Mouse (Mus musculus): ENCODE measurements at regions not wholly inside any gene's neighbourhood (a gene's known extent, or its start where the extent isn't known, plus 50 kb on each side); places are given as distances from the start of the nearest gene placed in this dataset.

DNA sequence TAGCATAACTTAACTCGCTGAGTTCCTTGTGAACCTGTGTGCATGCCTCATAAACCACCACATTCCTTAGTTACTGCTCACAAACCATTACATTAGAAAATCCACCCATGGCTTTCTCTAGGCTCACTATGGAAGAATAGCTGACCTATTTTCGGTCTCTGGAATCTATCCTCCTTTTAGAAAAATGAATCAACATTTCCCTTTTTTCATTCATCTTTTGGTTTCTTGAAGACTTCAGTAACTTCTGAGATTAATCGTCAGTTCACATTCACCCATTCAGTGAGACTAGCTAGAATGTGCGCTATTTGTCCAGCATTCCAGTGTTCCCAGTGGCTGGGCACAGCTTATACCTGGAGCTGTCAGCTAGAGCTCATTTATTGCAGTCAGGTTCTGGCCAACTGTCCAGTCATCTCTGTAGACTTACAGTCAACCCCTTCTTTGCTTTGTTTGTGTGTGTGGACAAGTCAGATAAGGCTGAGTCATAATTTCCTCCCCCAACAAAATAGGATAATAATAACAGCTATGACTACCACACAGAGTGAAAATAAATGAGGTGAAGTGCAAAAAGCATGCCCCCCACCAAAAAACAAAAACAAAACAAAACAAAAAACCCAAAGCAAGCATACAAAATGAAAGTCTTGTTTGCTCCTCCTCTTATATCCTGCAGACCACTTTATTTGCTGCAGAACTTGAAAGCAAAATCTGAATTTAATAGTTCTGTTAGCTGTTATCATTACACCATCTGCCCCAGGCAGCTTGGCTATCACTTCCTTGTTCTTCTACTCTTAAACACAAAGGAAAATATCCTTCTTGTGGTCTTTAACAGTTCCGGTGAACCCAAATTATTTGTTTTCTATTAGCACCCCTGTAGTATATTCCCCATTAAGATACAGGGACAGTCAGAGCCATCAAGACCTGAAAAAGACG, 173.0 kb upstream of the Cited2 start:
- DNase-seq (ENCODE audit: low read depth, low spot score), result no peak

DNA sequence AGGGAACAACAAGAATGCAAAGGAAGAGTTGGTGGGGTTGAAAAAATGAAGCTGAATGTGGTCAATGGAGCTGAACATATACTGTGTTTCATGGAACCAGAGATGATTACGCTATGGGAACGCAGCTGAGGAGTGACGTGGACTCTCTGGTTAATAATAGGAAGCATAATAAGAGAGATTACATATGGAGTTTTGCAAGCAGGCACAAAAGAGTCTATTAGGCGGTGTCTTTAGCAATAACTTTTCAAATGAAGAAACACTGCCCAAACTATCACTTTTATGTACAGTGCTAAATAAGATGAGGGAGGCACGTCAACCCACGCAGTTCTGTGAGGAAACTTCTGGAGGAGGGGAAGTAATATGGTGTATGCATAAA, 172.4 kb upstream of the Cited2 start:
- DNase-seq (ENCODE audit: low read depth, low spot score), result no peak

DNA sequence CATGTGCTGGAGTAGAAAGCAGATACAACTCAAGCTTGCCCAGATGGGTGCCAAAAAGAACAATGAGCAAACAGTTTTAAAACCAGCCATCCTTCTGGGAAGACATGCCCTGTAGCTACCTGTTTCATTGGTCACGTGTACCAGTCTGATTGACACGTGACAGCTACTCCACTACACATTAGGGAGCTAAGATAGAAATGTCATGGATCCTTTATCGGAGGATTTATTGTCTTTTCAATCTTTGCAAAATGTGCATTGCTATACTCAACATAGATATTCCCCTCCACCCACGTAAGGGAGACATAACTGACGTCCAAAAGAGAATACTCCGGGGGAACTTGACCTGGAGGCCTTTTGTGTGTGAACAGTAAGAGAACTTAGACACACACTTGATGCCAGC, 171.1 kb upstream of the Cited2 start:
- no peak for DNase-seq (ENCODE audit: low read depth, low spot score)

DNA sequence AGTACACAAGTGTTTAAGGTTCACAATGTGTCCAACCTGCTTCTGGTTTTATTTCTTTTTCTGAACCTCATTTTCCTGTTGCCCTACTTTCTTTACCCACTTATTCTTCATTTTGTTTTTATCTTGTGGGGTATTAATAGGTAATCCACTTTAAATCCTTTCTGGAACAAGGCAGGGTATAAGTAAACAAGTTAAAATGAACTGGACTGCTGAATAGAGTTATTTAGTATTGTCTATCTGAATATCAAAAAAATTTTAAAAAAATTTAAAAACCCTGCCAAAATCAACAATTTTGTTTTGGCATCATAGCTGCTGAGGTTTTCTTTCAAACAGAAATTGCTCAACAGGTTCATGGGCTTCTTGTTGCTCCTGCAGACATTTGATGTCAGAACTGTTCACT, 170.7 kb upstream of the Cited2 start:
- DNase-seq (ENCODE audit: low read depth, low spot score), result no peak

DNA sequence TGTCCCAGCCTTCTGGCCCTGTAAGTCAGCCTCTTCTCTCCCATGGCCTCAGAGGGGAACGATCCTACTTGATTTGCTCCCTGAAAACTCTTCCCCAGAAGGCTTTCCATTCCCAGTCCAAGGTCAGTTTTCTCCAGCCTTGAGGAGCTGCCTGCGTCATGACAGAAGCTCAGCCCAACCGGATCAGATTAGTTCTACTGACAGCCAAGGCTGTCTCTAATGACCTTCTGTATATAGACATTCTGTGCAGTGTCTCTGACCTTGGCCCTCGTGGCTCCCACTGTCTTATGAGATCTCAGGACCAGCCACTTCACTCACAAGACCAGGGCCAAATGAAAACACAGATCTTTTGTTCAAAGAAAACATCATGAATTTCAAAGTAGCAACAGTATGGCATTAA, 166.6 kb upstream of the Cited2 start:
- no peak for DNase-seq (ENCODE audit: low read depth, low spot score)

DNA sequence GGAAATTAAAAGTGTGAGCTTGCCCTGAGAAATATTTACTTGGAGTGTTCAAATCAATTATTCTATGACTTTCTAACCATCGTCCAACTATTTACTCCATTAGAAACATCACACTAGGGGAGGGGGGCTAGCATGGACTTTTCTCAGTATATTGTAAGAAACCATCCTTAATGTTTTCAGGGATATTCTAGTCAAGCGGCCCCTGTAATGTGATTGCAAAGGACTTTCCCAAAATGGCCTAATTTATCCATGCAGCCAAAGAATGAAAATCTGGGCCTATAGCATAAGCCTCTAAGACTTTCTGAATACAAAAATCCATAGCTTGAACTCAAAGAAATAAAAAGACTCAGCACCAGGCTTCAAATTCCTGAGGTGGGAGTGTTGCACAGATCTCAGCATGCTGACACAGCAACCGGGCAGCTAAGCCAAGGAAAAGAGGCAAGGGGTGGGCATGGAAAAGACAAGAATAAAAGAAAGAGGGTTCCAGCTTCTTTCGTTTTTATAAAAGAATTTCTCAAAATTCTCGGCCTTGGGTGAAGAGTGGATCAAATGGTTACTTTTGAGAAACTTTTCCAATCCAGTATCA, 163.6 kb upstream of the Cited2 start:
- no peak for DNase-seq (ENCODE audit: low read depth, low spot score)

DNA sequence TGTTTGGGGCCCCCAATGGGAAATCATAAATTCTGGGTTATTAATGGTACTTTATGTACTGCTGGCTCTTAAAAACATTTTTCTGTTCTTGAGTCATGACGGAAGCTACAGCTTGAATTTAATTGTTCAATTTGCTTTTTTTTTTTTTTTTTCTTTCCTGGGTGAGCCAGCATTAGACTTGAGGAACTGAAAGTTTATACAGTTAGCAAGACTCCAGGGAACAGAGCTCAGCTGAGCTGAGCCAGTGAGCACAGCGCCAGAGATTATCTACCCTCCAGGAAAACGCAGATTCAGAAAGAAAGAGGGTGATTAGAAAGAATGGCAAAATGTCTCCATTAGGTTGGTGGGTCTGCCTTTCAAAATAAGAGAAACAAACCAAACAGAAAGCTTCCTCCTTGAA, 163.0 kb upstream of the Cited2 start:
- DNase-seq (ENCODE audit: low read depth, low spot score), result no peak

DNA sequence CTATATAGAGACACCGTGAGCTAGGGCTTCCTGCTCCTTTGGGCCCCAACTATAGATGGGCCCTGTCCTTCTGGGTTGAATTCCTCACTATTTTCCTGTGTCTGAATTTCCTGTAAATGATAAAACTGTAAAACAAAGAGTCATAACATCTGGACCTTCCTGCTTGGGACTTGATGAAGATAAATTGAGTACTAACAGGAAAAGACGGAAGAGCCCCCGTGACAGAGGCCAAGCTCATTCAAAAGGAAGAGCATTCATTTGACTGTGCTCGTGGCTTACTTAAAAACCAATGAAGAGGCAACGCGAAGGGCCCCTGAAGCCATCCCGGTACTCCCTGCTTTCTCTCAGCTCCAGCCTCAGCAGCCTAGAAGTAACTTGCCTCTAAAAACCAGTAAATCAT, 161.6 kb upstream of the Cited2 start:
- DNase-seq (ENCODE audit: low read depth, low spot score), result no peak

DNA sequence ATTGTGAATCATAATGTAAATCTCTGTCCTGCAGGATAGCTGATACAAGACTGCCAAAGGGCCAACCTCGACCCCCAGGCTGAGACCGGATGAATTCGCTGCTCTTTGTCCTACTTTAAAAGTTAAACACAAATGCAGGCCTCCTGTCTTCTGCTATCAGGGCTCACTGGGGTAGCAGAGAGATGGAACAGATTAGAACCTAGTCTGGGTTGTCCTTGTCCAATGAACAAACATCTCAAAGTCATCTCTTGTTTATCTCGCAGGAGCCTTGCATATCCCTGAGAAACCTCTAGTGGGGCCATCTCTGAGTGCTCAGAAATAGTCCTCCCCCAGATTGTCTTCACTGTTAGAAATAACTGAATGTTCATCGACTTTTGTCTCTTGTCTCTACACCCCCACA, 161.0 kb upstream of the Cited2 start:
- no peak for DNase-seq (ENCODE audit: low read depth, low spot score)

DNA sequence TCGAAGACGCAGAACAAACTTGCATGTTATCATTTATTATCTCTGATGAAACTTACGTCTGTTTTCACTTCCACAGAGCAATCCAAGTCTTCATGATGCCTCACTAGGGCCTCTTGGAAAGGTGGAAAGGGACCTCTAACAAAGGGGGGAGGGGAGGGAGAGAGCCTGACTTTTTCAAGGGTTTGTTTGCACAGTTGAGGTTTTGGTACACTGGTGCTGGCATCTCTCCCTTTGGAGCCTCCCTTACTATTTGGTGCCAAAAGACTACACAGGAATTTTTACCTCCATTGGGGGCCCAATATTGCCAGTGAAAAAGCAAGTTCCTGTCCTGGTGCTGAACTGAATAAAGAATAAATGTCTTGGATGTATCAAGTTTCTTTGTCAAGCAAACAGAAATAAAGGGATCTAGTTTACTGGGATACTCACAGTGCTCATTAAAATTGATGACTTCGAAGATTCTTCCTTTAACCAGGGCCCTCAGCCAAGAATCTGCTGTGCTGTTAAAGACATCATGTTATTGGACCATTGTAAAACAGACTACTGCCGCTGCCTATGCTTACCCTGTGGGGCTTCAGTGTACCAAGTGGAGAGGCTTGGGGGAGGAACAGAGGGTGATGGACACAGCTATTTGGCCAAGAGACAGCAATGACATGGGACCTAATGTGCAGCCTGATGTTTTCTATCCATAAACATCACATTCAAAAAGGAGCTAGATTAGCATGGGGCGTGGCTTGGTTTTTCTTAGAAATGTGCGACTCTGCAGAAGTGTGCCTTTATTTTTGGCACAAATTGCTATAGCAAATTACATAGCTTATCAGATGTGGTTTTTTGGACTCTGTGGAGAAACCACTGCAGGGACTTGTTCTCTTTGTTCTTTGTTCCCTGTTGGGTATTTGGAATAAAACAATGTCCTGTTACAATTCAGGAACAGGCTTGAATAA, 160.3 kb upstream of the Cited2 start:
- no peak for DNase-seq (ENCODE audit: low read depth, low spot score)

DNA sequence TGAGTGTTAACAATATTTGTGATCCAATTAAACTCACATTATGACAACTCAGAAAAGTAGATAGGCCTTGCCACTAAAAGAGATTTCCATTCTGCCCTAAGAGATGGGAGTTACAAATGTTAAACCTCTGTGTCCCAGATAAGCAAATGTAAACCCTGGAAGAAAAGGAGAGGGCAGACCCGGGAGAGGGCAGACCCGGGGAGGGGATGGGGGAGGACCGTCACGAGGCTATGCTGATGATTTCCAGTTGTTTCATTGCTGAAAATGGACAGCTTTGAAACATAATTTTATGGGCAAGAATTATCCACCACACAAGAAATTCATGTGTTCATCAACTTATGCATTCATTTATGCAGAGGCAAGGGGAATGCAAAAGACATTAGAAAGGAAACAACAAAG, 159.7 kb upstream of the Cited2 start:
- DNase-seq (ENCODE audit: low read depth, low spot score), result no peak

DNA sequence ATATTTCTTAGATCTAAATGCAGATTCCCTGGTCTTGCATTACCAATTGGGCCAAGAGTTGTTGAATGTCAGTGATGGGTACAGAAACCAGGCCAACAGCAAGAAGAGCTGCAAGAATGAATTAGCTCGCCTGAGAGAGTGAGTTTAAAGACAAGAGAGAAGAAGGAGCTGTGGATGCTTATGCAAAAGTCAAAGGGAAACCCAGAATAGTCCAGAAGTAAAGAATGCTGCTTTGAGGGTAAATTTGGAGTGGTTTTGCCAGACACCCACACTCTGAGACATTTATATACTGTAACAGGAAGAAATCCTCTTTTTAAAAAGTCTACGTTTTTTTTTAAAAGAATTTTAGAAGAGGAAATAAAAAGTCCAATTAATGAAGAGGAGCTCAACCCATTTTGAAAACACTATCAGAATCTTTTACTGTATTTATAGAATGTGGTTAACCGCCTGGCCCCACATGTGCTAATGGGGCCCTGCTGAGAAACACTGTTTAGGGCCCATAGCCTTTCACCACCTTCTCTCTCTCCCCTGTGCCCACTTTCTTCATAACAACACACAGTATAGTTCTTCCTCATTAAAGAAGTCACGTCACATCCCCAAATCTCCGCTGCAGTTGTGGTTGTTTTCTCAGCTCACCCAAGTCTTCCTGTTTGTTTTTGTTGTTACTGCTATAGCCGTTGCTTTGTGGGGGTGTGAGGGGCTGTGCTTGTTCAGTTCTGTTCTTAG, 158.0 kb upstream of the Cited2 start:
- DNase-seq (ENCODE audit: low read depth, low spot score), result no peak

DNA sequence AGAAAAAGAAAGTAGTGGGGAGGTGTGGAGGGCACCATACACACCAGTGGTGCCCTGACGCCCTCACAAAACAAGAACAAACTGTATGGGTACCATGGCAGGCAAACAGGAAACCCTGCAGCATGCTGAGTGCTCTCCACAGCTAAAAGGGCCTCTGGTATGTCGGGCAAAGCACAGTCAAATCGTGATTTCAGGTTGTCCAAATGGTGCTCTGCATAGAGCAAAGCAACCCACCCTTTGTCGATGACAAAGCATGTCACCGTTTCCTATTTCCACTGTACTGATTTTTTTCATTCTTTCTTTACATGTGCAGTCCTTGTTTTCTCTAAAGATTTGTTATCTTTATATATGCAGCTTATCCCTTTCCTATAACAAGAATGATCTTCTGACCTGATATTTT, 156.0 kb upstream of the Cited2 start:
- no peak for DNase-seq (ENCODE audit: low read depth, low spot score)

DNA sequence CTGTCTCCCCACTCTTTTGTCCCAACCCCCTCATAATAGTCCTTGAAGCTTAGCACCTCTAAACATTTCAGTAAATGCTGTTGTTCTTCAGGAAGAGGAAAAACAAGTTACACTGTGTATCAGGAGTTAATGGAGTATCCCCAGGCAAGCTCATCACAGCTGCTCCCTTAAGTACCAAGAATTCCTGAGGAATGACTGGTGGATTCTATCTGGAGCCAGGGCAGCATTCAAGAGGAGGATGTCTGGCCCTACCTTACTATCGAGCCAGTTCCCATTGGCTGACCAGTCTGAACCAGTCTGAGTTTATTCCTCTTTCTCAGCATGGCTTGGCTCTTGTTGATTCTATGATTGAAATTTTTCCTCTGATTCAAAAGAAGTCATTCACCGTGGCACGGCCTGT, 155.4 kb upstream of the Cited2 start:
- DNase-seq (ENCODE audit: low read depth, low spot score), result peak; percentile 4

DNA sequence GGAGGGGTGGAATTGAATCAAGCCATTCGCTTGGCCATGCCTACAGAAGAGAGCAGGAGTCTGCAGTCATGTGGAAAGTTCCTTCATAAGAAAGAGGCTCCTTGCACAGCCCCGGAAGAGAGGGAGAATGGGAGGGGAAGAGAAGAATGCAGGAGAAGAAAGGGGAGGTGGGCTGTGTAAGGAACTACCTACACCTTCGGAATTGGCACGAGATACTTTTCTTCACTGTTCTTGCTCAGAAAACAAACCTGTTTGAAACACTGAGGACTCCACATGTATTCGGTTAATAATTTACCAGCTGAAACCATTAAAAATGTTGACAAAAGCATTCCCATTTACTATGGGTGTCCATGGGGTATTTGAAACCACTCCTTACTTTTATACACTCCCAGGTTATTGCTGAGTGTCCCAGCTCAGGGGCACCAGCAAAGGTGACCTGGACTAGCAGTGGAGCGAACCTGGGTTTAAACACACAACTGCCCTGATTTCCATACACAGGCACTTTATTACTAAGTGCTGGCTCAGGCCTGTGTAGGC, 153.4 kb upstream of the Cited2 start:
- DNase-seq (ENCODE audit: low read depth, low spot score), result no peak

DNA sequence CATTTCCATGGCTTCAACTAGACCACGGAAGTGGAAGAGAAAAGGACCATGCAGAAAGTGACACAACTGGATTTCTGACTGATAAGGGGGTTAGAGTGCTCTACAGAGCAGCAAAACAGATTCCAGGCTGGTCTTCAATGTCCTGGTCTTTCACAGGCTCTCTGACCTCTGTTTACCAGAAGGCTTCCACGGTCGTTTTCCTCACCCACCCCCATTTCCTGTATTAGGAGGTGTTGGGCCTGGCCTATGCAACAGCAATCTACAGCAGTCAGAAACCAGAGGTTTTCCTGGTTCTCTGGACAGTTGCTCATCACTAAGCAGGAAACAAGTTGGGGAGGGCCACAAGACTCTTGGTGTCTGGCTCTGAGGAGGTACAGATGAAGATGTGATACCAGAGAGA, 148.1 kb upstream of the Cited2 start:
- peak; percentile 65 for DNase-seq (ENCODE audit: low read depth, low spot score)

DNA sequence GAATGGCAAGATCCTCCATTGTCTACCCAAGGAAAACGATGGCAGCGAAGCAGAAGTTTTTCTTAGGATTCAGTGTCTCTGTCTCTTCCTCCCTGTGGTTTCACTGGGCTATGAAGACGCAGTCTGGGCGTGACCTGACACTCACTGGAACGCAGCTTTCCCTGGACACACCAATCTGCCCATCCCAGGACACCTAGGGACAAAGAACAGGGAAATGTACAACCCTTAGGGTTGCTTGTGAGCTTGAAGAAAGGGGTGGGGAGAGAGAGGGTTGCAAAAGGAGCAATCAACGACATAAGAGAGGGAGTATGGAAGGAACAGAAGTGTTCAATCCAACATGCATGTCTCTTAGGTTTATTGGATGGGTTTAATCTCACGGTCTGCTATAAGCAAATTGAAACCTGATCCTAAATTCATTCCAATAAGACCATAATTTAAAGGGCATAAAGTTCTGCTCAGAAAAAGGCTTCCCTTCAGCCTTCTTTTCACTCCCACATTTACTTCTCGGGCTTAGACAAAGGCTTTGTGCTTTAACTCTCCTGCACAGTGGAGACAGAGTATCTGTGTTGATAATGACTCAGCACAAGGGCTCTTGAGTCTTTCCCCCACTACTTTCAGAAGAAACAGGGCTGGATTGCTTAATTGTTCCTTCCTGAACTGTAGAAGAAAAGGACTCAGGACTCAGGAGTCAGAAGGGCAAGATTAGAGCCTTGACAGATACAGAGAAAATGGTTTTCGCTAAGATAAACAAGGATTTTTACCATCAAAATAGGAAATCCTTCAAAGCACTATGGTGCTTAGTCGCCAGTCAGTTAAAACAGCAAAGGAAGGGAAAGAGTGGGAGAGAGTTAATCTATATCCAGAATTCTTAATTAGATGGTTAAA, 147.3 kb upstream of the Cited2 start:
- peak; percentile 79 for DNase-seq (ENCODE audit: low read depth, low spot score)

DNA sequence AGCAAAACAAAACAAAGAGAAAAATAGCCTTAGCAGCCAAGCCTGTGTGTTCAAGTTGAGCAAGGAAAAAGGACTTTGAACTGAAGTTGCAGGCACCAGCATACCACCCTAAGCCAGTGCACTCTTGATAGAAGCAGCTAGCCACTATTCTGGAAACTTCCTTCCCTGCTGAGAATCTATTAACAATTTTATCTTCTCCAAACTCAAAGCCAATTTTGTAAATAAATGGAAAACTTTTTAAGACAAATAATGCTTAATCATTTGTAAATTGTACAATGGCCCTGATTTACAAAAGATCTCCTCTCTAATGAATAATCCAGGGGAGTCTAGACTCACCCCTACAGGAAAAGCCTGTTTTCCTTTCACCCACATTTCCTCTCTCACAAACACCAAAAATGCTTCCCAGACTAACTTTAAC, 146.7 kb upstream of the Cited2 start:
- DNase-seq (ENCODE audit: low read depth, low spot score), result peak; percentile 74

DNA sequence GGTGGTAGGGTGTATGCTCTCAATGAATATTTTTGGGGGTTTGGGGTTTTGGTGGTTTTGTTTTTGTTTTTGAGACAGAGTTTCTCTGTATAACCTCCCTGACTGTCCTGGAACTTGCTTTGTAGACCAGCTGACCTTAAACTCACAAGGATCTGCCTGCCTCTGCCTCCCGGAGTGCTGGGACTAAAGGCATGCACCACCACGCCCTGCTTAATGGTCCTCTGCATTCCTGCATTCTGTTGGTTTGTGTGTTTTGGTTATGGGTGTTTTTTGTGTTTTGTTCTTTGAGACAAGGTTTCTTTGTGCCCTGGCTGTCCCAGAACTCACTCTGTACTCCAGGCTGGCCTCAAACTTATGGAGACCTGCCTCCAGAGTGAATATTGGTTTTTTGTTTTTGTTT, 143.6 kb upstream of the Cited2 start:
- DNase-seq (ENCODE audit: low read depth, low spot score), result peak; percentile 98

DNA sequence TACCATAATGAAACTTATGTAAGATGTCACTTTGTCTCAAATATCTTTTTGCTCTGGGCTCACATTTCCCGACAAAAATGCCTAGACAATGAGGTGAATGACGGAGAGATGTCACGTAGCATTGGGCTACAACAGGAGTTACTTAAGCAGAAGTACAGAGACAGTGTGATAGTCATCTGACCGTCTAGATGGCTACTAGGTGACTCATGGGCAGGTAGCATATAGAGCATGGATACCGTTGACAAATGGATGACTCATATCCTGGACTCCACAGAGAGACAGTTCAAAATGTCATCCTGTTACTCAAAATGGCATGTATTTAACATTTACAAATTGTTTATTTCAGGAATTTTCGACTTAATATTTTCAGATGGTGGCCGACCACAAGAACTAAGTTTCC, 138.2 kb upstream of the Cited2 start:
- no peak for DNase-seq (ENCODE audit: low read depth, low spot score)

All from ES-CJ7 (cell line).